Mouse (Mus musculus) right cerebral cortex, postnatal 10 days (tissue): ENCODE results near the gene Ppm1j.
"Not testable (repeated sequence)": the region's sequence is repeated elsewhere in the genome, so short reads cannot be mapped to it uniquely, and the experiment has no call there.

Experiments used
- DNase-seq, 2 experiments: peaks; one replicate each; pipeline ENCODE4 v3.0.0; 2021; ENCODE audit warnings: low spot score in 2 of 2

Gene Ppm1j

DNA sequence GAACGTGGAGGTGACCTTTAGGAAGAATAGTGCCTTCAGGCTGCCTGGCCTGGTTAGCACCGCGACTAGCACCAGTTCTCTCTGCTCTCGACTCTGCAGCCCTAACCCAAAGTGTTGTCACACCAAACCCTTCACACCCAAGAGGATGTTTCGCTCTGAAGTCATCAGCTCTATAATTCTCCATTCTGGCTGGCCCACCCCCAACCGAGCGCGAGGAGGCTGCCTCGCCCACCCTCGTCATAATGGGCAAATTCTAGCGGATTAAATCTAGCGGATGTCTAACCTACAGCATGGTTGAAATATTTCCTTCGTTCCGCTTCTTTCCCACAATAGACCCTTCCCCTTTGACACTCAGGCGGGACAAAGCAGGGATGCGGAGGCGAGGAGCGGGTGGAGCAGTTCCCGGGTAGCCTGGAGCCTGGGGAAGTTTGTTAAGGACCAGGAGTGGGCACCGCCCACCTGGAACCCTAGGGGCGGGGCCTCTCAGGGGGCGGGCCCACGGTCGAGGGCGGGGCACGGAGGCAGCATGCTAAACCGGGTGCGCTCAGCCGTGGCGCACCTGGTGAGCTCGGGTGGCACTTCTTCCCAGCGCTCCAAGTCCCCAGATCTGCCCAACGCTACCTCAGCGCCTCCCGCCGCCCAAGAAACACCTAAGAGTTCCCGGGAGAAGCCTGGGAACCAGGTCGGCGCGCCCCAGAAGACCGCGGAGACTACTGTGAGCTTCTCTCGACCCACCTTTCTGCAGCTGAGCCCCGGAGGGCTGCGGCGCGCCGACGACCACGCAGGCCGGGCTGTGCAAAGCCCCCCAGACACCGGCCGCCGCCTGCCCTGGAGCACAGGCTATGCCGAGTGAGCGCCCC, at the start of gene Ppm1j:
TSS of gene Ppm1j (plus strand) at position 496 of the 860 bp plus-strand sequence.
- DNase-seq, result no peak

DNA sequence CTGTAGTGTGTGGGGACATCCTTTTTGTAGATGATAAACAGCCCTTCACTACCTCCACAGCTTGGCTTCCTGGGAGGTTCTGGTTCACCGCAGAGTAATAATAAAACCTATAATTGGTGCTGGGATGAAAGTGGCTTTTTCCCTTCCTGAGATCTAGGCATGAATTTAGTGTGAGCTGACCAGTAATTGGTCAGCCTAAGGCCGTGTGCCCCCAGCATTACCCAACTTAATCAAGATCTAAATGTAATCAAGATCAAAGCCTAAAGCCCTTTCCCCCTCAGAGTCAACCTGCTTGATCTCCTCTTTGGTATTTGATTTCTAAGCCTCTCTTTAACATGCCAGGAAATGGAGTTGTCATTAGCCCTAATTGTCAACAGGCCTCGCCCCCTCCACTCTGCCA, 47.9 kb upstream of the Ppm1j start:
- no peak for DNase-seq

DNA sequence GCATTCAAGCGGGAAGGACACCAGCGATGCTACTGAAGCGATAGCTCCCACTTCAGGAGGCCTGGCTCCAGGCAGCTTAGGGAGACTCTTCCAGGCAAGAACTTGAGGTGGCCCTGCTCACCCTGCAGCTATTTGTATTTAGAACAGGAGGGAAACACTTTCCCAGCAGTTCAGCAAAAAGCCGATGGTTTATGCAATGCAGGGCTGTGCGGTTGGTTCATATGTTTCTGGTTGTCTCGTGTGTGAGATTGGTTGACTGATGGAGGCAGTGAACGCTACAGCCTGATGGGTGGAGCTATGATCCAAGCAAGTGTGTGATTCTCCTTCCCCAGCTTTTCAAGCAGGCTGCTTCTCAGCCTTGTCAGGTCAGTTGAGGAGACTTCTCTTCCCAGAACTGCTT, 46.2 kb upstream of the Ppm1j start:
- DNase-seq, result no peak

DNA sequence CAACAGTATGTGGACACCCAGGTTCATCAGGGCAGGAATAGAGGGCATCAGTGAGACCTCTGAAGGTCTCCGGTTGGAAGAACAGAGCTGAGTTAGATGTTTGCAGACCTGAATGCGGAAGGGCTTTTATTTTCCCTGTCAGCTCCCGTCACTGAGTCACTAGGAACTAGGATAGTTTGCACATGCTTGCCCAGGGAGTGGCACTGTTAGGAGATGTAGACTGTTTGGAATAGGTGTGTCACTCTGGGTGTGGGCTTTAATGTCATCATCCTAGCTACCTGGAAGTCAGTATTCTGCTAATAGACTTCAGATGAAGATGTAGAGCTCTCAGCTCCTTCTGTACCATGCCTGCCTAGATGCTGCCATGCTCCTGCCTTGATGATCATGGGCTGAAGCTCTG, 38.9 kb upstream of the Ppm1j start:
- DNase-seq, result no peak

DNA sequence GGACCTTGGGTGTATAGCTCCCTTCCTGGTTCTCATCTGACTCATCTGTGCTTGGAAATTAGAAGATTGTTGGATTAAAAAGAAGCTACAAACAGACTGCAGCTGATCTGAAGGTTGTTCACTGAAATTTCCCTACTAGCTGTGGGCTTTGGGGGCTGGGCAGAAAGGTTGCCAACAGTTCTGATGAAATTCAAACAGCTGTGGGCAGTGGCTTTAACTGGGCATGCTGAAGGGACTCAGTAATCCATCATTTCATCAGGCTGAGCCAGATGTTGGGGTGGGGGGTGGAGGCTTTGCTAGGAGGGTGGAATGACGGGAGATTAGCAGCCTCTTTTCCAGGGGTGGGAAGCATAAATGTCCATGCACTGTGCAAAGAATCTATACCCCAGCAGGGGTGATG, 37.7 kb upstream of the Ppm1j start:
- no peak for DNase-seq

DNA sequence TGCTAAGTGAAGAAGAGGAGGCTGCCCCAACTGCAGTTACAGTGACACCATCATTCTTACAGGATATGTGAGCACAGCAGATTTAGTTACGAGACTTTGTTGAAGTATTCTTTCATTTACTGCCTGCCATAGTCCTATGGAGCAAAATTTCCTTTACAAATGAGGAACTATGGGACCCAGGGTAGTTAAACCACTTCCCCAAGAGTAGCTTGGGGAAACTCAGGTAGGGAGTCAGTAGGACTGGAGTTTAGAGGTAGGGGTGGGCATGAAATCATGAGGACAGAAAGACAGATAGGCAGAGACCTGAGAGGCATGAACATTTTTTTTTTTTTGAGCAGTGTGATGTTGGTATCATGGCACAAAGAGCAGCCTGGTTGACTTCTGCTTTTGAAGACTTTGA, 37.0 kb upstream of the Ppm1j start:
- DNase-seq, result no peak

DNA sequence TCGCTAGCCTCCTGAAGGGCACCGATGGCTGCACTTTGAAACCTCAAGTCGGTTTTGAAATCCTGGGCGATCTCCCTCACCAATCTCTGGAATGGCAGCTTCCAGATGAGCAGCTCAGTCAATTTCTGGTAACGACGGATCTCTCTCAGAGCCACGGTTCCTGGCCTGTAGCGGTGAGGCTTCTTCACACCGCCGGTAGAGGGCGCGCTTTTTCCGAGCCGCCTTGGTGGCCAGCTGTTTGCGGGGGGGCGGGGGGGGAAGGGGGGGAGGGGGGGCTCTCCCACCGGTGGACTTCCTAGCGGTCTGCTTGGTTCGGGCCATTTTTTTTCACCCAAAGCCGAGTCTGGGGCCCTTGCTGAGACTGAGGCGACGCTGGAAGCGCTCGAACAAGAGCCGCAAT, 28.0 kb upstream of the Ppm1j start:
- DNase-seq, result not testable (repeated sequence)

DNA sequence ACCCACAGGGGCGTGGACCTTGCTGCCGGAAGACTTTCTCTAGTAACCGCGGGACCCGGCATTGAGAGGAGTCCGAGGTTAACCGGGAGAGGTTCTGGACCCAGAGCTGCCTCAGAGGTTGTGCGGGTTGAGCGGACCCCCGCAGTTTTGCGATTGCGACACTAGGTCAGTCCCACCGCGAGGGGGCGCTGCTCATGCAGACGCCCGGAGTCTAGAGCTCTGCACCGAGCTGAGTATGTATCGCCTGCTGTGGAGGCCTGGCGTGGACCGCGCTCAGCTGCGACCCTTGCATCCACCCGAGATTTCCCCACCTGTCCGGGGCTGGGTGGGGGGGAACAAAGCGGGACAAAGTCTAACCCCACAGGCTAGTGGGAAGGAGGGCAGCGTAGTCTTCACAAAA, 22.4 kb upstream of the Ppm1j start:
- DNase-seq, result peak; percentile 65 to 76

DNA sequence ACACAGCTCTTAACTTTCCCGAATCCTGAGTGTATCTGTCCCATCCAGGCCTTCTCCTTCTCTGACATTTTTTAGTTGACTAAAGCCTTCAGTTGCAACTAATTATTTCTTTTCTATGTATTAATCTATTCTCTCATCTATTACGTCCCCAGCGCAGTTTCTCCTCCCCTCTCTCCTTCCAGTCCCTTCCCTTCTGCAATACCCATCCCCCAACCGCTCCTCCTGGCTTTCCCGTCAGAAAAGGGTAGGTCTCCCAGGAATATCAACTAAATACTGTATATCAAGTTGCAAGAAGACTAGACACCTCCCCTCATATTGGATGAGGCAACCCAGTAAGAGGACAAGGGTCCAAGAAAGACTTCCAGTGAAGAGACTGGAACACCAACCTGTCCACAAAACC, 22.0 kb upstream of the Ppm1j start:
- DNase-seq, result no peak

DNA sequence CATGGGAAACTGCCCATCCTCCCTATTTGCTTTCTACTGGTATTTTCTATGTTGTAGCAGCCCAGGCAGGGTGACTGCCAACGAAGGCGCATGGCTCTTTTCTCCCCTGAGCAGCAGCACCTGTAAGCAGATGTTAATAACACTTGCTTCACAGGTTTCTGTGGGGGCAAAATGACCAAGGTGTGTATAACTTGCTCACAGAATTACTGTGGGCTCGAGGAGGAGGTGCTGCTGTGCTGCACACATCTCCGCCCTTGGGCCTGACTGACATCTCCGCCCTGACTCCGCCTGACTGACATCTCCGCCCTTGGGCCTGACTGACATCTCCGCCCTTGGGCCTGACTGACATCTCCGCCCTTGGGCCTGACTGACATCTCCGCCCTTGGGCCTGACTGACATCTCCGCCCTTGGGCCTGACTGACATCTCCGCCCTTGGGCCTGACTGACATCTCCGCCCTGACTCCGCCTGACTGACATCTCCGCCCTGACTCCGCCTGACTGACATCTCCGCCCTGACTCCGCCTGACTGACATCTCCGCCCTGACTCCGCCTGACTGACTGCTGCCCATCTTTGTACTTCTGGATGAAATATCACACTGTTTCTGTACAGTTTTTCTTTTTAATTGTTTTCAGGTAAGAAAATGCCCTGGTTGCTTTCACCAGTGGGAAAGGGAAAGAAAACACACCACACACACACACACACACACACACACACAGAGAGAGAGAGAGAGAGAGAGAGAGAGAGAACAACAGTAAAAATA, 18.6 kb upstream of the Ppm1j start:
- DNase-seq, result not testable (repeated sequence)

DNA sequence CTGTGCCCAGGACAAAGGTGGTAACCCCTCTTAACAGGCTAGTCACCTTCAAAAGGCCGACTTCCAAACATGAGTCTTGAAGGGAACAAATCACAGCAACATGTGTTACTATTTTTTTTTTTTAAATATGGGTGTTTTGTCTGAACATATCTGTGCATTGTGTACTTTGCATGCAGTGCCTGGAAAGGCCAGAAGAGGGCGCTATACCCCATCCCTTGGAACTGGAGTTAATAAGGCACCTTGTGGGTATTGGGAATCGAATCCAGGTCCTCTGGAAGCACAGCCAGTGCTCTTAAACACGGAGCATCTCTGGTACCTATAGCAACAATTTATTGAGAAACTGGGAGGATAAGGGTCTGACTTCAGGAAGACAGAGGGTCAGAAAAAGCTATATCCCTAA, 15.8 kb upstream of the Ppm1j start:
- DNase-seq, result no peak

DNA sequence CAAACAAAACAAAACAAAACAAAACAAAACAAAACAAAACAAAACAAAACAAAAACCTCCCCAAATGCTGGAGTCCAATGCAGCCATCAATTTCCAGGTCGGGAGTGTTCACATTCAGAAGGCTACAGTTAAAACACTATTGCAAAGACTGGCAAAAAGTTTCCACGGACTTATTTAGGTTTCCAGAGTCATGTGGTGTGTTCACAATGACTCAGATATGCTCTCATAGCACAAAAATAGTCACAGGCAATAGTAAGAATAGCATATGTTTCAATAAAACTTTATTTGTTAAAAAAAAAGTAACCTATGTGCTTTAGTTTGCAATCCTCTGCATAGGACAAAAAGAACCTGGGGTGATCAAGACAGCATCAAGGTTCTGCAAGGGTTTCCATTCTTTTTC, 13.7 kb upstream of the Ppm1j start:
- no peak for DNase-seq

DNA sequence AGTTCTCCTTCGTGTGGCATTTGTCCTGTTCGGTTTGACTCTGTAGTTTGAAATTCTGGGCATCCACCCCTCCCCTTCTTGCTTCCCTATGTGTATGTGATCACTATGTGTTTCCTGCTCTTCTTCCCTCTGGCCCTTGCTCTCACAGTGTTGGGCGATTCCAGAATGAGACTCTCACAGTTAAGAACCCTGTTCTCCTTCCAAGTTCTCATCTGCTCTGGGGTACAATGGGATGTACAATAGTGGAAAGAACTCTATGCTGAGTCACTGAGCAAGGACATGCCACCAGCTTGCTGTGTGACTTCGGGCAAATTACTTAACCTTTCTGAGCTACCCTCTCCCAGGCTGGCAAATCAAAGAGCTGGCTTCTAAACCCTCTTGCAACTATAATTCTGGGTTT, 13.1 kb upstream of the Ppm1j start:
- DNase-seq, result no peak

DNA sequence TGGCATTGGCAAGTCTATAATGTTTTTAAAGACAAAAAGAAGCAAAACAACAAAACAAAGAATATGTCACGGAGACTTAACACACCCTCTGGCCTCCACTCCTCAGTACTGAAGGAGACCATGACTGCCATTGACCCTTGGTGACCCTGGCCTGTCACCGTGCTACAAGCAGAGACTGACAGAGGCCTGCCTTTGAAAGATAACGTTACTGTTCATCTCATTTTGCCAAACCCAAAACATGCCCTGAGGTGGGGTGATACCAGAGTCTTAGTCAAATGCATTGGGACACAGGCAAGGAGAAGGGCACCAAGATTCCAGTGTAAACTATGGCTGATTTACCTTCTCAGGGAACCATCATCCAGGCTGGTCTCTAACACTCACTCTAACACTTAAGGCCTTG, 11.7 kb upstream of the Ppm1j start:
- DNase-seq, result no peak

DNA sequence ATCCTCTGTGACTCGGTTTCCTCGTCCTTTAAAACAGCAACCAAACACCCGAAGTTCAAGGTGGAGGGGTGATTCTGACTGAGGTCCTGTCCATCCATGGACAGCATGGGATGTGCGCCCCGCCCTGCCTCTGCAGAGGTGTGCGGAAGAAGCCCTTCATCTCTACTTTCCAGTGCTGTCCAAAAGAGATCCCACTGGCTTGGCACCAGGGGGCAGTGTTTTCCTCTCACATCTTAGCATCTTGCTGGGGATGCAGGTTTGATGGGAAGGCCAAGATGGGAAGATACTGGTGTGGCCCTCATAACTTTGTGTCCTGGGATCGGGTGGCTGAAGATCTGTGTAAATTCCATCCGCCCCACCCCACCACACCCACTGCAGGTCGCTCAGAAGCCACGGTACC, 10.8 kb upstream of the Ppm1j start:
- DNase-seq, result no peak

DNA sequence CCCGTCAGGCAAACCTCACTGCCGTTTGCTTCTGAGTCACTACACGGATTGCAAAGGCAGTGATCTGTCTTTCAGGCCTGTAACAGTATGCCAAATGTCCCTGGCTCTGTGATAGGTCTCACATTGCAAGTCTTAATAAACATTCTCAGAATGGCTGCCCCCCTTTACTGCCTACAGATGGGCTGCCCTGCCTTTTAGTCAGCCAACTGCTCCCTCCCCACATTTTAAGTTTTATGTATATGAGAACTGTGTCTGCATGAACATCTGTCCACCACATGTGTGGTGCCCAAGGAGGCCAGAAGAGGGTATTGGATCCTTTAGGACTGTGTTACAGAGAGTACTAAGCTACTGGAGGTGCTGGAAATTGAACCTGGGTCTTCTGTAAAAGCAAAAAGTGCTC, 9.9 kb upstream of the Ppm1j start:
- no peak for DNase-seq

DNA sequence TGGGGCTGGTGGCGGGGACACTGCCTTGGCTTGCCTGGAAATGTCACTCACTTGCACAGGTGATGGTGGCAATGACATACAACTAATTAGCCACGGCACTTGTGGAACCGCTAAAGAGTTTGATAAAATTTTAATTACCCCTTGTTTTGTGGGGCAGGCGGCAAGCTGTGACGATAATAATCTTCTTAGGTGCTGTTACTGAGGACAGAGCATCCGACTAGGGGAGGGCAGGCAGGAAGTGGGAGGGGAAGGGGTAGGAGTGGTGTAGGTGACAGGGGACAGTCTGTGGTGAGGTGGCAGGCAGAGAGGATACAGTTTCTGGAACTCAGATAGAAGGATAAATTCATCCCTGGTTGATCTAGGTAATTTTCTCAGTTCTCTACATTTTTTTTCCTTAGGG, 9.4 kb upstream of the Ppm1j start:
- no peak for DNase-seq

DNA sequence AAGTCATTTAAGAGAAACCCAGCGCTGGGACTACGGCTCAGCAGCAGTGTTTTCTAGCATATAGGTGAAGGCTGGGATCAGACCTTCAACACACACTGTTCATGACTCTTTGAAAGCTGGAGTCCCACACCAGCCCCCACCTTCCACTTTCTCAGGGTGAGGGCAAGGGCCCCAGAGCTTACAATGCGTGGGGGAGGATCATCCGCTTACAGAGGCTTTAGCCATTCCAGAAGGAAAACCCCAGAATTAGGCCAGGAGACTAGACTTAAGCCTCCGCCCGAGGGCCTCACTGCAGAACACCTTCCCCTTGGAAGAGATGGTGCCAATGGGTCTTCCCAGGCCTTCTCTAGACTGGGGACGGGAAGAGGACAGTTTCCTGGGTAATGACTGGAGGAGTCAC, 7.6 kb upstream of the Ppm1j start:
- no peak for DNase-seq

DNA sequence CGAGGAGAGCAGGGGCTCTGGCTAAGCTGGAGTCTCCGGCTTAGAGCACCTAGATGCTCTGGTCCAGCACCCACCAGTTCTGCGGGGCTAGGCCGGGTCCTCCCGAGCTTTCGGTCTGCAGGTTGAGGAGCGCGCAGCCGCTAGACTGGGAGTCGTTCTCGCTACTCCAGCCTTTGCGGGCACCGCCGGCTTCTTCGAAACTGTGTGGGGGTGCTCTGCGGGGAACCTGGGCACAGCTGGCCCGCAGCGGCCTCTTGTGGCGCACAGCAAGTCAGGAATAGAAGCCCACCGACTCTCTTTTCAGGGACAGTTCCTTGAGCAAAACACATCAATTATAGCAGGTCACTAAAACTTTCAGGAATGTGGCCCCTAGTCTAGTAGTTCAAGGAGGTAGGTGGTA, 3.5 kb upstream of the Ppm1j start:
- peak in 1 of 2 experiments; percentile 69 for DNase-seq

DNA sequence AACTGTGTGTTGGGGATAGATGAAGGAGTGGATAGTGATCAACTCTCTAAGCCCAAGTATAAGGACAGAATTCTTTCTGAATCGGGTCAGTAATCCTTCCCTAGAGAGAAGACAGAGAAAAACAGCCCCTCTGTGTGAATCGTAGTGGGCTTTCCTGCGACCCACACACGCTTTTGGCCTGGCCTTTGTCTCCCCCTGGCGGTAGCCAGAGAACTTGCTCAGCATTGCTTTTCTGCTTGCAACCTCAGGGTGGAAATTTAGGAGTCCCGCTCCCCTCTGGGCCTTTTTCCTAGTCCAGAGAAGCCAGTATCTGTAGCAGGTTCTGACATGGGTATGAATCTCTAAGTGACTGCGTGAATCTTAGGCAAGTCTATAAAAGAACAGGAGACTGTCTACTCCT, 907 bp upstream of the Ppm1j start:
- peak in 1 of 2 experiments; percentile 79 for DNase-seq

DNA sequence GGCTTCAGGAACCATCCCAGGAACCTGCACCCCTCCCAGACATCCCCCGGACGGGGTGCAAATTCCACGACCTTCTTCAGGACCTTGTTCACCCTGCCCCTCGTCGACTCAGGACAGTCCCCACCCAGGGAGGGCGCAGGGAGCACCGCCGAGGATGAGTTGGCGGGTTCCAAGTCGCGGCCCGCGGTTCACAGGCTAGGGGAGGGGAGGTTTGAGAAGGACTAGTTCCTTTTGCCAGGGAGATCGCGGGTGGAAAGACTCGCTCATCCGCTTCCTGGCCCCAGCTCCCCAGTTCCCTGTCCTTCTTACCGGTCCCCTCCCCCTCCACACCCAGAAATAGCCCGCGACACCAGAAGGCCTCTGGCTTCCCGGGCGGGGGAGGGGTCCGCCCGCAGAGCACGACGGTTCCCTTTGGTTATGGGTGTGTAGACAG, 631 bp downstream of the Ppm1j start, which contains the start of gene Fam19a3:
TSS of gene Fam19a3 (minus strand) at position 370 of the 433 bp plus-strand sequence.
- no peak for DNase-seq

DNA sequence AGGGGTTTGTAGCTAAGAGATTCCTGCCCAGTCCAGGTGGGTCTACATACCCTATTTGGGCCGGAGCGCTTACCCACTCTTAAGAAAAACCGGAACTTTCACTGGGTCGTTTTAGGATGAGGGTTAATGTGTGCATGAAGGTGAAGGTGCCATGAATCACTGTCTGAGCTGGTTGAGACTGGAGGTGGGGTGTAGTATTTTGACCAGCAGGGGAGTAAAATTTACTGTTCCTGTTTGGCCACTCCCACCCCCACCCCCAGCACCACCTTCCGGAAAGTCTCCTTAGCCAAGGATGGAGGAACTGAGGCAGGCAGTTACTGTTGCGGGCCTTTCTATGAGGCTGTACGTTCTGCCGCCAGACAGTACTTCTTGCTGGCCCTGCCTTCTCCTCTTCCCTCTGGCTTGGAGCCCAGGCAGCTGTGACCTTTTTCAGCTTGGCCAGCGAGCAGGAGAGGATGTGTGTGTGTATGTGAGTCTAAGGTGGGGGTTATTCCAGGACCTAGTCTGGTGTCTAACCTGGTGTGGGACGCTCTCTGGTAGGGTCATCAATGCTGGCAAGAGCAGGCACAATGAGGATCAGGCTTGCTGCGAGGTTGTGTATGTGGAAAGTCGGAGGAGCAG, 1.3 kb downstream of the Ppm1j start:
- no peak for DNase-seq
